Mouse (Mus musculus) layer of hippocampus, adult 6 months (tissue): ENCODE data around the gene Ssxb8. TPM values are rescaled to one million over a fixed set of nuclear protein-coding genes. Genes with fewer than 3 reads are reported as not detected.

ENCODE experiments used
- long read RNA-seq, 2 experiments: library from polyadenylated mRNA; unstranded; transcript quantifications; one replicate each; pipeline ENCODE4 v2.0.0; 2019 to 2020
- polyA plus RNA-seq: library from polyadenylated mRNA; unstranded; fragments of <200 nt; fragmentation: Nextera tagmentation; gene quantifications from 2 replicates; pipeline ENCODE4 v1.2.3, GENCODE M21; 2021

Gene Ssxb8
- polyA plus RNA-seq: not detected in 2 replicates
- long read RNA-seq, experiment 1: 0 reads
- long read RNA-seq, experiment 2: 0 reads

GRCm38 (mm10) chrX:8690744-8691143 is at the start of gene Ssxb8:
TSS of gene Ssxb8 (minus strand) at chrX:8690844.

Other genes with a start within 250 kb of the Ssxb8 start
- gene Ssxb2, start 229.1 kb downstream of the Ssxb8 start, polyA plus RNA-seq: not detected in 2 replicates
- gene Gm14459, start 165.9 kb downstream of the Ssxb8 start, polyA plus RNA-seq: not detected in 2 replicates
- not detected in 2 replicates for gene Ssxb6, start 142.6 kb downstream of the Ssxb8 start, polyA plus RNA-seq
- gene Ssxb3, start 99.0 kb downstream of the Ssxb8 start, polyA plus RNA-seq: not detected in 2 replicates
- not detected in 2 replicates for gene Ssx9, start 57.6 kb upstream of the Ssxb8 start, polyA plus RNA-seq
- not detected in 2 replicates for gene Ssxb5, start 112.8 kb upstream of the Ssxb8 start, polyA plus RNA-seq
- not detected in 2 replicates for gene Gm6592, start 153.2 kb upstream of the Ssxb8 start, polyA plus RNA-seq
- not detected in 2 replicates for gene Gm5751, start 183.4 kb upstream of the Ssxb8 start, polyA plus RNA-seq
- gene B630019K06Rik, start 201.5 kb upstream of the Ssxb8 start, polyA plus RNA-seq: 5.2 and 6.2 TPM in 2 replicates